Mouse (Mus musculus) heart, embryonic 12.5 days (tissue): ENCODE results near the gene Olfr65. TPM values are rescaled to one million over a fixed set of nuclear protein-coding genes. Genes with fewer than 3 reads are reported as not detected.

Source experiments
- ATAC-seq: fragments of 200-750 bp; cut with Nextera tagmentation; 2 replicates; pipeline ENCODE4 v1.8.0; 2017; ENCODE audit warnings: moderate TSS enrichment, moderate library complexity; ENCODE audit not compliant: insufficient number of reproducible peaks, low FRiP score
- H3K27ac ChIP-seq: fragments of 300-500 bp; sonication (generic); 2 replicates; pipeline ENCODE4 v1.5.1; 2016; ENCODE audit warnings: mild to moderate bottlenecking, moderate library complexity; ENCODE audit not compliant: poor library complexity, severe bottlenecking
- H3K27me3 ChIP-seq: fragments of 300-500 bp; sonication (generic); replicated peaks from 2 replicates; pipeline ENCODE4 v1.6.1; 2016; ENCODE audit warnings: mild to moderate bottlenecking, moderate library complexity
- H3K36me3 ChIP-seq: fragments of 300-500 bp; sonication (generic); 2 replicates; pipeline ENCODE4 v1.6.1; 2016; ENCODE audit warnings: mild to moderate bottlenecking, moderate library complexity
- H3K4me1 ChIP-seq: fragments of 300-500 bp; sonication (generic); replicated peaks from 2 replicates; pipeline ENCODE4 v1.6.1; 2016; ENCODE audit warnings: mild to moderate bottlenecking
- H3K4me2 ChIP-seq: fragments of 300-500 bp; sonication (generic); 2 replicates; pipeline ENCODE4 v1.6.1; 2016; ENCODE audit warnings: mild to moderate bottlenecking, moderate library complexity
- H3K4me3 ChIP-seq: fragments of 300-500 bp; sonication (generic); 2 replicates; pipeline ENCODE4 v1.5.1; 2016; ENCODE audit warnings: mild to moderate bottlenecking
- H3K9ac ChIP-seq: fragments of 300-500 bp; sonication (generic); 2 replicates; pipeline ENCODE4 v1.6.1; 2016; ENCODE audit warnings: mild to moderate bottlenecking, moderate library complexity
- H3K9me3 ChIP-seq: fragments of 300-500 bp; sonication (generic); replicated peaks from 2 replicates; pipeline ENCODE4 v1.6.1; 2016; ENCODE audit warnings: mild to moderate bottlenecking, moderate library complexity
- WGBS: fragments of 180-500 bp; shearing (Covaris S2); methylation state at CpG from one replicate; pipeline ENCODE4 v1.1.7; 2016; 5-methylcytosine and 5-hydroxymethylcytosine counted together
- polyA plus RNA-seq: library from polyadenylated mRNA; unstranded; fragments of >200 nt; fragmentation: Nextera tagmentation; extraction: Ambion mirVana; gene quantifications from 2 replicates; pipeline ENCODE4 v1.2.1, GENCODE M21; 2016

Gene Olfr65
- polyA plus RNA-seq: not detected in 2 replicates

GRCm38 (mm10) chr7:103903187-103903586 lies at the start of gene Olfr65:
TSS of gene Olfr65 (plus strand) at chr7:103903487.
- Histone ChIP-seq H3K27ac (no peak within 1 kb of the TSS), H3K27me3 (0 out of 2 replicates have a peak, but pooled peaks cover 4% of the 10 kb centered on the region), H3K4me3 (no peak within 1 kb of the TSS), H3K4me2 (no peak within 1 kb of the TSS), H3K36me3 (no peaks in the 10 kb centered on the region), H3K4me1 (no peaks in the 10 kb centered on the region), H3K9ac (no peak within 1 kb of the TSS), H3K9me3 (no peaks in the 10 kb centered on the region)
- 60% methylated on average over 2 of the region's 2 CpGs for WGBS
- ATAC-seq: no peak

- WGBS: 67% methylated on average over 1 of the region's 1 CpGs
- peaks cover 2% of the 10 kb centered on the region; the same call in 1 of the 2 replicates for H3K4me1 ChIP-seq
- H3K36me3 ChIP-seq: no peaks in the 10 kb centered on the region
- no peaks in the 10 kb centered on the region for H3K9me3 ChIP-seq
- H3K4me3 ChIP-seq: no peak overlapping the region
- no peak overlapping the region for H3K4me2 ChIP-seq
- no peak for ATAC-seq
- no peak overlapping the region; the same call in 1 of the 2 replicates for H3K27ac ChIP-seq
- no peaks in the 10 kb centered on the region for H3K27me3 ChIP-seq
- H3K9ac ChIP-seq: no peak overlapping the region
Observed at GRCm38 (mm10) chr7:103854669-103855068, 48.6 kb upstream of the Olfr65 start.

GRCm38 (mm10) chr7:103859076-103859475 lies 44.2 kb upstream of the Olfr65 start:
- H3K9me3 ChIP-seq: no peaks in the 10 kb centered on the region
- no peak overlapping the region; the same call in 1 of the 2 replicates for H3K27ac ChIP-seq
- WGBS: 1% methylated on average over 2 of the region's 2 CpGs
- no peak overlapping the region for H3K4me2 ChIP-seq
- H3K36me3 ChIP-seq: no peaks in the 10 kb centered on the region
- no peak overlapping the region for H3K4me3 ChIP-seq
- peaks cover 5% of the 10 kb centered on the region; the same call in 1 of the 2 replicates for H3K4me1 ChIP-seq
- ATAC-seq: peak; percentile 93
- no peak overlapping the region for H3K9ac ChIP-seq
- H3K27me3 ChIP-seq: no peaks in the 10 kb centered on the region

- ATAC-seq: peak; percentile 92
- H3K36me3 ChIP-seq: no peaks in the 10 kb centered on the region
- 38% methylated on average over 1 of the region's 1 CpGs for WGBS
- no peaks in the 10 kb centered on the region for H3K27me3 ChIP-seq
- H3K9me3 ChIP-seq: no peaks in the 10 kb centered on the region
- H3K27ac ChIP-seq: no peak overlapping the region
- peaks cover 5% of the 10 kb centered on the region; the same call in 1 of the 2 replicates for H3K4me1 ChIP-seq
- no peak overlapping the region for H3K9ac ChIP-seq
- H3K4me2 ChIP-seq: no peak overlapping the region
- no peak overlapping the region for H3K4me3 ChIP-seq
Observed at GRCm38 (mm10) chr7:103860855-103861254, 42.4 kb upstream of the Olfr65 start.

- H3K4me3 ChIP-seq: no peak overlapping the region
- WGBS: 71% methylated on average over 3 of the region's 3 CpGs
- no peak overlapping the region for H3K4me2 ChIP-seq
- H3K27ac ChIP-seq: peak overlapping the region; percentile 62
- H3K9me3 ChIP-seq: no peaks in the 10 kb centered on the region
- no peak for ATAC-seq
- H3K27me3 ChIP-seq: no peaks in the 10 kb centered on the region
- peaks cover 5% of the 10 kb centered on the region; the same call in 1 of the 2 replicates for H3K4me1 ChIP-seq
- no peak overlapping the region for H3K9ac ChIP-seq
- no peaks in the 10 kb centered on the region for H3K36me3 ChIP-seq
Observed at GRCm38 (mm10) chr7:103861531-103861930, 41.8 kb upstream of the Olfr65 start.

GRCm38 (mm10) chr7:103865716-103866115 lies 37.6 kb upstream of the Olfr65 start:
- H3K4me1 ChIP-seq: peaks cover 6% of the 10 kb centered on the region; the same call in 1 of the 2 replicates
- no peaks in the 10 kb centered on the region for H3K9me3 ChIP-seq
- H3K27me3 ChIP-seq: no peaks in the 10 kb centered on the region
- peak; percentile 88 for ATAC-seq
- no peak overlapping the region for H3K4me2 ChIP-seq
- no peak overlapping the region for H3K9ac ChIP-seq
- H3K4me3 ChIP-seq: no peak overlapping the region
- H3K27ac ChIP-seq: peak overlapping the region; percentile 51; the same call in 1 of the 2 replicates
- no peaks in the 10 kb centered on the region for H3K36me3 ChIP-seq

- Histone ChIP-seq H3K9me3 (no peaks in the 10 kb centered on the region), H3K4me2 (no peak overlapping the region), H3K4me3 (no peak overlapping the region), H3K4me1 (0 out of 2 replicates have a peak, but pooled peaks cover 3% of the 10 kb centered on the region), H3K27me3 (no peaks in the 10 kb centered on the region), H3K9ac (no peak overlapping the region), H3K36me3 (no peaks in the 10 kb centered on the region), H3K27ac (peak overlapping the region; percentile 75)
- ATAC-seq: peak; percentile 92
Observed at GRCm38 (mm10) chr7:103870667-103871066, 32.6 kb upstream of the Olfr65 start.

- no peak for ATAC-seq
- Histone ChIP-seq H3K4me3 (no peak overlapping the region), H3K9ac (no peak overlapping the region), H3K9me3 (no peaks in the 10 kb centered on the region), H3K27me3 (no peaks in the 10 kb centered on the region), H3K4me2 (no peak overlapping the region), H3K27ac (no peak overlapping the region), H3K36me3 (no peaks in the 10 kb centered on the region), H3K4me1 (0 out of 2 replicates have a peak, but pooled peaks cover 3% of the 10 kb centered on the region)
- WGBS: 2% methylated on average over 1 of the region's 1 CpGs
Observed at GRCm38 (mm10) chr7:103873064-103873463, 30.2 kb upstream of the Olfr65 start.

GRCm38 (mm10) chr7:103874451-103874850 lies 28.8 kb upstream of the Olfr65 start:
- Histone ChIP-seq H3K9me3 (no peaks in the 10 kb centered on the region), H3K4me3 (no peak overlapping the region), H3K4me1 (0 out of 2 replicates have a peak, but pooled peaks cover 3% of the 10 kb centered on the region), H3K27ac (no peak overlapping the region), H3K9ac (no peak overlapping the region), H3K27me3 (no peaks in the 10 kb centered on the region), H3K36me3 (no peaks in the 10 kb centered on the region), H3K4me2 (no peak overlapping the region)
- ATAC-seq: no peak
- 43% methylated on average over 5 of the region's 5 CpGs for whole genome bisulfite sequencing

GRCm38 (mm10) chr7:103877093-103877492 lies 26.2 kb upstream of the Olfr65 start:
- no peaks in the 10 kb centered on the region for H3K9me3 ChIP-seq
- H3K36me3 ChIP-seq: no peaks in the 10 kb centered on the region
- no peak overlapping the region for H3K4me2 ChIP-seq
- no peak overlapping the region for H3K4me3 ChIP-seq
- H3K9ac ChIP-seq: no peak overlapping the region
- no peaks in the 10 kb centered on the region for H3K27me3 ChIP-seq
- H3K27ac ChIP-seq: no peak overlapping the region
- peak; percentile 74 for ATAC-seq
- WGBS: 44% methylated on average over 2 of the region's 2 CpGs
- no peaks in the 10 kb centered on the region for H3K4me1 ChIP-seq

- H3K4me1 ChIP-seq: no peaks in the 10 kb centered on the region
- ATAC-seq: no peak
- no peak within 1 kb of the TSS for H3K27ac ChIP-seq
- H3K9ac ChIP-seq: no peak within 1 kb of the TSS
- H3K36me3 ChIP-seq: no peaks in the 10 kb centered on the region
- no peak within 1 kb of the TSS for H3K4me2 ChIP-seq
- H3K4me3 ChIP-seq: no peak within 1 kb of the TSS
- no peaks in the 10 kb centered on the region for H3K27me3 ChIP-seq
- no peaks in the 10 kb centered on the region for H3K9me3 ChIP-seq
Observed at GRCm38 (mm10) chr7:103886152-103886551, 17.1 kb upstream of the Olfr65 start, which contains the start of gene Olfr66. TSS of gene Olfr66 (minus strand) at chr7:103886252.

- ATAC-seq: no peak
- no peak within 1 kb of the TSS for H3K9ac ChIP-seq
- no peaks in the 10 kb centered on the region for H3K9me3 ChIP-seq
- no peaks in the 10 kb centered on the region for H3K36me3 ChIP-seq
- H3K4me1 ChIP-seq: no peaks in the 10 kb centered on the region
- 83% methylated on average over 1 of the region's 1 CpGs for WGBS
- no peak within 1 kb of the TSS for H3K27ac ChIP-seq
- H3K4me2 ChIP-seq: no peak within 1 kb of the TSS
- H3K4me3 ChIP-seq: no peak within 1 kb of the TSS
- no peaks in the 10 kb centered on the region for H3K27me3 ChIP-seq
Observed at GRCm38 (mm10) chr7:103894385-103894784, 8.9 kb upstream of the Olfr65 start, which contains the start of gene Olfr64. TSS of gene Olfr64 (minus strand) at chr7:103894485.
